ENCODE assay signal across 8 mouse cellular contexts in genomic region chr12:55560025-55560690, GRCm38 (mm10). TPM values are rescaled to one million over a fixed set of nuclear protein-coding genes. Genes with fewer than 3 reads are reported as not detected.
DNase-seq lines count a peak whose midpoint lies in the region; ATAC-seq and TF ChIP-seq lines count a peak whose summit lies in the region.

No protein-coding gene starts in this region.

- H3K4me1 ChIP-seq in forebrain, postnatal 0 days (ENCODE audit: insufficient read depth) = no peaks in the 10 kb centered on the region
- H3K4me1 ChIP-seq in kidney, embryonic 14.5 days (ENCODE audit: control insufficient read depth, insufficient read depth, low read length) = no peaks in the 10 kb centered on the region

- H3K9me3 ChIP-seq in forebrain, postnatal 0 days (ENCODE audit: low read length) = no peaks in the 10 kb centered on the region
- H3K9me3 ChIP-seq in kidney, embryonic 14.5 days (ENCODE audit: control insufficient read depth, low read length) = no peaks in the 10 kb centered on the region

- WGBS in forebrain, postnatal 0 days = 13% methylated on average over 19 of the region's 19 CpGs
- WGBS in kidney, embryonic 14.5 days = 16% methylated on average over 19 of the region's 19 CpGs

- peak; percentile 18 for DNase-seq in 3134 (ENCODE audit: extremely low read depth, insufficient read length, low spot score)
- peak; percentile 61 for DNase-seq in ZHBTc4 (ENCODE audit: low read depth, low spot score)
- DNase-seq in forebrain, postnatal 0 days = no peak
- DNase-seq in lung, postnatal 10 days = peak; percentile 15
- DNase-seq in splenic B cell, adult 2 months (ENCODE audit: low read depth, low spot score) = peak; percentile 8
- no peak for DNase-seq in layer of hippocampus, postnatal 36 days
- no peak for DNase-seq in gastrocnemius, postnatal 10 days

- ATAC-seq in forebrain, postnatal 0 days = no peak
- ATAC-seq in kidney, embryonic 14.5 days (ENCODE audit: low FRiP score, low TSS enrichment) = no peak

- H3K4me3 ChIP-seq in forebrain, postnatal 0 days (ENCODE audit: low read depth, low read length) = 0 out of 2 replicates have a peak overlapping the region, but pooled peaks have one; percentile 10
- H3K4me3 ChIP-seq in kidney, embryonic 14.5 days (ENCODE audit: low read length) = peak overlapping the region; percentile 30

- no peak for TF ChIP-seq CTCF in forebrain, postnatal 0 days (IDR thresholded peaks at IDR 0.05; ENCODE audit: low read depth)

- H3K36me3 ChIP-seq in forebrain, postnatal 0 days (ENCODE audit: insufficient read depth) = no peaks in the 10 kb centered on the region
- no peaks in the 10 kb centered on the region for H3K36me3 ChIP-seq in kidney, embryonic 14.5 days (ENCODE audit: control insufficient read depth, insufficient read depth, low read length)
- no peaks in the 10 kb centered on the region for H3K36me3 ChIP-seq in splenic B cell, adult 2 months (ENCODE audit: control insufficient read depth, insufficient read depth, low read length, poor library complexity, severe bottlenecking)

- peak overlapping the region; percentile 40 for H3K4me2 ChIP-seq in forebrain, postnatal 0 days (ENCODE audit: low read depth)
- peak overlapping the region; percentile 50 for H3K4me2 ChIP-seq in kidney, embryonic 14.5 days (replicated peaks; ENCODE audit: low read depth, low read length)

- H3K9ac ChIP-seq in forebrain, postnatal 0 days = no peak overlapping the region
- H3K9ac ChIP-seq in kidney, embryonic 14.5 days (ENCODE audit: low read depth, low read length) = no peak overlapping the region

- no peak overlapping the region for H3K27ac ChIP-seq in forebrain, postnatal 0 days (ENCODE audit: low read depth, low read length)
- H3K27ac ChIP-seq in kidney, embryonic 14.5 days (ENCODE audit: low read depth, low read length) = no peak overlapping the region

- no peaks in the 10 kb centered on the region for H3K27me3 ChIP-seq in forebrain, postnatal 0 days (ENCODE audit: insufficient read depth, low read length)
- H3K27me3 ChIP-seq in kidney, embryonic 14.5 days (ENCODE audit: control insufficient read depth, insufficient read depth, low read length) = no peaks in the 10 kb centered on the region
- no peaks in the 10 kb centered on the region for H3K27me3 ChIP-seq in splenic B cell, adult 2 months (ENCODE audit: control insufficient read depth, insufficient read depth, low read length, poor library complexity, severe bottlenecking)

RNA-seq across cellular contexts. Expression of gene Aldoart2, which starts 4.9 kb away (rescaled TPM):
- not detected in 2 replicates for total RNA-seq in forebrain, postnatal 0 days (2014; rRNA removed)
- 0.09 and 0.30 TPM in 2 replicates for polyA plus RNA-seq in forebrain, postnatal 0 days (2015; fragmentation: Nextera tagmentation; extraction: Ambion mirVana)
- not detected in 2 replicates for polyA plus RNA-seq in kidney, embryonic 14.5 days (2014; fragmentation: Nextera tagmentation; extraction: Ambion mirVana)
- under 1 TPM in 1 of 2 experiments, not detected in 1; 0.35 TPM for total RNA-seq in layer of hippocampus, postnatal 36 days (2021)
- not detected for total RNA-seq in gastrocnemius, postnatal 10 days (2021)

RNA-seq across cellular contexts. Expression of gene Insm2, which starts 39.1 kb away (rescaled TPM):
- total RNA-seq in forebrain, postnatal 0 days (2014; rRNA removed) = 0.85 and 3.7 TPM in 2 replicates
- polyA plus RNA-seq in forebrain, postnatal 0 days (2015; fragmentation: Nextera tagmentation; extraction: Ambion mirVana) = 0.83 and 1.2 TPM in 2 replicates
- polyA plus RNA-seq in kidney, embryonic 14.5 days (2014; fragmentation: Nextera tagmentation; extraction: Ambion mirVana) = 0.08 and 0.09 TPM in 2 replicates
- total RNA-seq in layer of hippocampus, postnatal 36 days (2021) = under 1 TPM in 1 of 2 experiments, not detected in 1; 0.13 TPM
- total RNA-seq in gastrocnemius, postnatal 10 days (2021) = not detected

Comparison
In these comparisons a context has a peak if more than half of its experiments do, and no peak if none do; other contexts are left out.
1. DNase-seq: peak in 3134 (single experiment), ZHBTc4 (single experiment), lung, postnatal 10 days (single experiment) and splenic B cell, adult 2 months (single experiment); none in forebrain, postnatal 0 days (single experiment), layer of hippocampus, postnatal 36 days (0 of 2) and gastrocnemius, postnatal 10 days (single experiment).